Mouse (Mus musculus) midbrain, embryonic 11.5 days (tissue): ENCODE results near the gene Wfdc21. TPM values are rescaled to one million over a fixed set of nuclear protein-coding genes. Genes with fewer than 3 reads are reported as not detected.

Experiments
- ATAC-seq: fragments of 200-750 bp; cut with Nextera tagmentation; 2 replicates; pipeline ENCODE4 v1.8.0; 2017; ENCODE audit warnings: moderate TSS enrichment, moderate library complexity; ENCODE audit not compliant: low FRiP score
- DNase-seq: peaks from one replicate; pipeline ENCODE4 v3.0.0; 2015; ENCODE audit warnings: low spot score; ENCODE audit errors: missing footprints
- H3K27ac ChIP-seq: fragments of 300-500 bp; sonication (generic); 2 replicates; pipeline ENCODE4 v1.5.1; 2014; ENCODE audit warnings: low read depth, low read length
- H3K27me3 ChIP-seq: fragments of 300-500 bp; sonication (generic); 2 replicates; pipeline ENCODE4 v1.6.1; 2014; ENCODE audit warnings: mild to moderate bottlenecking, low read length, moderate library complexity, mixed read lengths; ENCODE audit not compliant: control insufficient read depth, insufficient read depth
- H3K36me3 ChIP-seq: fragments of 300-500 bp; sonication (generic); 2 replicates; pipeline ENCODE4 v1.6.1; 2014; ENCODE audit warnings: mild to moderate bottlenecking, low read length, moderate library complexity, mixed read lengths; ENCODE audit not compliant: control insufficient read depth, insufficient read depth
- H3K4me1 ChIP-seq: fragments of 300-500 bp; sonication (generic); 2 replicates; pipeline ENCODE4 v1.6.1; 2014; ENCODE audit warnings: low read length; ENCODE audit not compliant: control insufficient read depth, insufficient read depth
- H3K4me2 ChIP-seq: fragments of 300-500 bp; sonication (generic); 2 replicates; pipeline ENCODE4 v1.6.1; 2014; ENCODE audit warnings: mild to moderate bottlenecking, moderate library complexity
- H3K4me3 ChIP-seq: fragments of 300-500 bp; sonication (generic); 2 replicates; pipeline ENCODE4 v1.5.1; 2014; ENCODE audit warnings: low read depth, low read length
- H3K9ac ChIP-seq: fragments of 300-500 bp; sonication (generic); 2 replicates; pipeline ENCODE4 v1.6.1; 2014; ENCODE audit warnings: low read length
- H3K9me3 ChIP-seq: fragments of 300-500 bp; sonication (generic); 2 replicates; pipeline ENCODE4 v1.6.1; 2016; ENCODE audit warnings: low read length; ENCODE audit not compliant: control insufficient read depth
- WGBS: fragments of 180-500 bp; shearing (Covaris S2); extraction: QIAGEN DNeasy Blood & Tissue Kit; methylation state at CpG from one replicate; pipeline ENCODE4 v1.1.7; 2014; 5-methylcytosine and 5-hydroxymethylcytosine counted together
- polyA plus RNA-seq: library from polyadenylated mRNA; unstranded; fragments of >200 nt; fragmentation: Nextera tagmentation; extraction: Ambion mirVana; gene quantifications from 2 replicates; pipeline ENCODE4 v1.2.1, GENCODE M21; 2014

Wfdc21 gene
- not detected in 2 replicates for polyA plus RNA-seq

- DNase-seq: peak; percentile 72
- H3K9ac ChIP-seq: no peak within 1 kb of the TSS
- 76% methylated on average over 5 of the region's 5 CpGs for WGBS
Observed at GRCm38 (mm10) chr11:83746681-83747080, at the start of gene Wfdc21. Gene Wfdc21, plus strand, starts transcription at chr11:83746940.

GRCm38 (mm10) chr11:83703705-83704104, 43.0 kb upstream of the Wfdc21 start, which contains the start of gene Wfdc17:
Gene Wfdc17, plus strand, starts transcription at chr11:83703991.
- H3K36me3 ChIP-seq: no peaks in the 10 kb centered on the region
- H3K9me3 ChIP-seq: no peaks in the 10 kb centered on the region
- no peak within 1 kb of the TSS for H3K4me3 ChIP-seq
- no peaks in the 10 kb centered on the region for H3K27me3 ChIP-seq
- H3K9ac ChIP-seq: no peak within 1 kb of the TSS
- no peak within 1 kb of the TSS for H3K27ac ChIP-seq
- H3K4me2 ChIP-seq: no peak within 1 kb of the TSS
- 64% methylated on average over 1 of the region's 1 CpGs for WGBS
- DNase-seq (no peak), ATAC-seq (no peak)
- no peaks in the 10 kb centered on the region for H3K4me1 ChIP-seq

More at GRCm38 (mm10) chr11:83746681-83747080, at the start of gene Wfdc21:
- ATAC-seq: no peak
- Histone ChIP-seq H3K36me3 (no peaks in the 10 kb centered on the region), H3K27ac (no peak within 1 kb of the TSS), H3K27me3 (no peaks in the 10 kb centered on the region), H3K9me3 (no peaks in the 10 kb centered on the region), H3K4me1 (no peaks in the 10 kb centered on the region), H3K4me3 (no peak within 1 kb of the TSS), H3K4me2 (no peak within 1 kb of the TSS)

GRCm38 (mm10) chr11:83708715-83709114, 38.0 kb upstream of the Wfdc21 start, which contains the start of gene Wfdc18:
Gene Wfdc18, plus strand, starts transcription at chr11:83709015.
- WGBS: 74% methylated on average over 4 of the region's 4 CpGs
- H3K27me3 ChIP-seq: no peaks in the 10 kb centered on the region
- H3K9me3 ChIP-seq: no peaks in the 10 kb centered on the region
- DNase-seq (no peak), ATAC-seq (no peak)
- no peak within 1 kb of the TSS for H3K4me2 ChIP-seq
- H3K27ac ChIP-seq: no peak within 1 kb of the TSS
- H3K4me1 ChIP-seq: no peaks in the 10 kb centered on the region
- H3K36me3 ChIP-seq: no peaks in the 10 kb centered on the region
- H3K4me3 ChIP-seq: no peak within 1 kb of the TSS
- H3K9ac ChIP-seq: no peak within 1 kb of the TSS

- Histone ChIP-seq H3K27ac (no peak overlapping the region), H3K4me2 (no peak overlapping the region), H3K9me3 (no peaks in the 10 kb centered on the region), H3K36me3 (no peaks in the 10 kb centered on the region), H3K9ac (no peak overlapping the region), H3K4me1 (no peaks in the 10 kb centered on the region), H3K27me3 (no peaks in the 10 kb centered on the region), H3K4me3 (no peak overlapping the region)
- no peak for ATAC-seq
- WGBS: 89% methylated on average over 5 of the region's 5 CpGs
- no peak for DNase-seq
Observed at GRCm38 (mm10) chr11:83709683-83710082, 37.1 kb upstream of the Wfdc21 start.

- Histone ChIP-seq H3K4me3 (no peak overlapping the region), H3K27ac (no peak overlapping the region), H3K4me1 (no peaks in the 10 kb centered on the region), H3K9ac (no peak overlapping the region), H3K4me2 (no peak overlapping the region), H3K9me3 (no peaks in the 10 kb centered on the region), H3K36me3 (no peaks in the 10 kb centered on the region), H3K27me3 (no peaks in the 10 kb centered on the region)
- ATAC-seq (no peak), DNase-seq (no peak)
- 79% methylated on average over 1 of the region's 1 CpGs for WGBS
Observed at GRCm38 (mm10) chr11:83712671-83713070, 34.1 kb upstream of the Wfdc21 start.

GRCm38 (mm10) chr11:83713925-83714324, 32.8 kb upstream of the Wfdc21 start:
- ATAC-seq (no peak), DNase-seq (no peak)
- H3K4me1 ChIP-seq: no peaks in the 10 kb centered on the region
- H3K27ac ChIP-seq: no peak overlapping the region
- H3K4me2 ChIP-seq: no peak overlapping the region
- no peak overlapping the region for H3K4me3 ChIP-seq
- no peaks in the 10 kb centered on the region for H3K27me3 ChIP-seq
- H3K9ac ChIP-seq: no peak overlapping the region
- no peaks in the 10 kb centered on the region for H3K9me3 ChIP-seq
- WGBS: 79% methylated on average over 2 of the region's 2 CpGs
- no peaks in the 10 kb centered on the region for H3K36me3 ChIP-seq

GRCm38 (mm10) chr11:83717042-83717665, 29.6 kb upstream of the Wfdc21 start:
- Histone ChIP-seq H3K4me3 (no peak overlapping the region), H3K9ac (no peak overlapping the region), H3K27me3 (no peaks in the 10 kb centered on the region), H3K4me2 (no peak overlapping the region), H3K4me1 (no peaks in the 10 kb centered on the region), H3K27ac (no peak overlapping the region), H3K9me3 (no peaks in the 10 kb centered on the region), H3K36me3 (no peaks in the 10 kb centered on the region)
- no peak for ATAC-seq
- DNase-seq: no peak
- 87% methylated on average over 6 of the region's 6 CpGs for WGBS

GRCm38 (mm10) chr11:83720766-83721165, 26.0 kb upstream of the Wfdc21 start:
- Histone ChIP-seq H3K27ac (no peak overlapping the region), H3K9ac (no peak overlapping the region), H3K27me3 (no peaks in the 10 kb centered on the region), H3K4me1 (no peaks in the 10 kb centered on the region), H3K9me3 (no peaks in the 10 kb centered on the region), H3K4me2 (no peak overlapping the region), H3K4me3 (no peak overlapping the region), H3K36me3 (no peaks in the 10 kb centered on the region)
- ATAC-seq: no peak
- DNase-seq: no peak

- H3K4me3 ChIP-seq: no peak overlapping the region
- no peaks in the 10 kb centered on the region for H3K4me1 ChIP-seq
- no peak overlapping the region for H3K9ac ChIP-seq
- DNase-seq (no peak), ATAC-seq (no peak)
- H3K36me3 ChIP-seq: no peaks in the 10 kb centered on the region
- H3K4me2 ChIP-seq: no peak overlapping the region
- WGBS: 62% methylated on average over 3 of the region's 3 CpGs
- no peaks in the 10 kb centered on the region for H3K9me3 ChIP-seq
- no peaks in the 10 kb centered on the region for H3K27me3 ChIP-seq
- H3K27ac ChIP-seq: no peak overlapping the region
Observed at GRCm38 (mm10) chr11:83728757-83729432, 17.8 kb upstream of the Wfdc21 start.
